Mouse (Mus musculus) mouse embryonic stem cell (cell line): ENCODE measurements around the gene Iah1.

Experiments
- in situ Hi-C, 2 experiments: fragments of 300-500 bp; cut with MboI; formaldehyde crosslinking; loops; 1 replicate in 1 of 2; 3 replicates in 1 of 2; pipeline ENCODE4 v1.14.3; 2019 to 2020; ENCODE audit warnings: low sequenced_read_pairs in 2 of 2, low pct_unique_long_range_greater_than_20kb in 1 of 2, mixed read lengths in 1 of 2; ENCODE audit not compliant: unreplicated experiment in 1 of 2

Gene Iah1

GRCm38 (mm10) chr12:21350113-21350876, 34.1 kb downstream of the Iah1 start:
- in situ Hi-C loops: no loop called here

- in situ Hi-C loops: no loop called here
These were observed 37.5 kb downstream of the Iah1 start for GRCm38 (mm10) chr12:21353681-21354080.

- in situ Hi-C loops: no loop called here
These were observed 46.5 kb downstream of the Iah1 start for GRCm38 (mm10) chr12:21362686-21363085.

GRCm38 (mm10) chr12:21363195-21363594, 47.0 kb downstream of the Iah1 start:
- in situ Hi-C loops: no loop called here

DNA sequence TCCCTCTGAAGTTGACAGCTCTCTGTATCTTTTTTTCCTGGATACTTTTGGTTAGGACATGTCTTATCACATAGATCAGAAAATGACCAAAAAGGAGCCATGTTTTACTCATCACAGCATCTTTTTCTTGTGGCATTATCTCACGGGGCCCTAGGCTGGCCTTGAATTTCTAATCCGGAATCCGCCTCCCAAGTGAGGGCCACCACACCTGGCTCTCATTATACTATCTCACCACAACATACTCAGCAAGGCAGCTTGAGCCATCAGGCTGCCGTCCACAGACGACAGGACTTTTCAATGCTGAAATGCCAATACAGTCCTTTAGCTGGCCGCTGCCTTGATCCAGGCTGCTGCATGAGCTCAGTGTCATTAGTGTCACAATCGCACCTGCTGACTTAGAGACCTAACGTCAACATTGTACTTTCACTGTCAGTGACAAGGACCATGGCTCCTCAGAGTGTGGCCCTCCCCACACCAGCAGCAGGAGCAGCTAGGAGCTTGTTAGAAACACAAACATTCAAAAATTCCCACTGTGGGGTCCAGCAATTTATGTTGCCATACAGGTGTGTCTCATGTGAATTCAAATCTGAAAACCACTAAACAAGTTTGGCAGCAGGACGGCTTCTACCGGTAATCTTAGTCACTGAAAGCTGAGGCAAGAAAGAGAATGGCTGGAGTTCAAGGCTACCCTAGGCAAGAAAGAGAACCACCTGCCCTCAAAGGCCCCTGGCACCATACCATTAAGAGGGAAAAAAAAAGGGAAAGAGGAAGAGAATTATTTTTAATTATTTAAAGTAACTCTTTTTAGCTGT, 48.6 kb downstream of the Iah1 start:
- in situ Hi-C loops: no loop called here

GRCm38 (mm10) chr12:21368376-21369086, 52.3 kb downstream of the Iah1 start:
- in situ Hi-C loops: no loop called here

DNA sequence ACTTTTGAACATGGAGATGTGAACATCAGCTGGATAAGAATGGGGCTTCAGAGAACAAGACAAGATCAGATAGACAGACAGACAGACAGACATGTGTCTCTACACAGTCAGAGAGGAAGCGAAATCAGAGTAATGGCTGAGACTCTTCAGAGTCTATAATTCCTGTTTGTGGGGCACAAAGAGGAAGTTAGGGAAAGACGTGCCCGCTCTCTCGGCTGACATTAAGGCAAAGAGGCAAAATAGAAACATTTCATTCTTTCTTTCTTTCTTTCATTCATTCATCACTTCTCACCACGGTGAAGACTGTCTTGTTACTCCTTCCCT, 52.9 kb downstream of the Iah1 start:
- in situ Hi-C loops: no loop called here

DNA sequence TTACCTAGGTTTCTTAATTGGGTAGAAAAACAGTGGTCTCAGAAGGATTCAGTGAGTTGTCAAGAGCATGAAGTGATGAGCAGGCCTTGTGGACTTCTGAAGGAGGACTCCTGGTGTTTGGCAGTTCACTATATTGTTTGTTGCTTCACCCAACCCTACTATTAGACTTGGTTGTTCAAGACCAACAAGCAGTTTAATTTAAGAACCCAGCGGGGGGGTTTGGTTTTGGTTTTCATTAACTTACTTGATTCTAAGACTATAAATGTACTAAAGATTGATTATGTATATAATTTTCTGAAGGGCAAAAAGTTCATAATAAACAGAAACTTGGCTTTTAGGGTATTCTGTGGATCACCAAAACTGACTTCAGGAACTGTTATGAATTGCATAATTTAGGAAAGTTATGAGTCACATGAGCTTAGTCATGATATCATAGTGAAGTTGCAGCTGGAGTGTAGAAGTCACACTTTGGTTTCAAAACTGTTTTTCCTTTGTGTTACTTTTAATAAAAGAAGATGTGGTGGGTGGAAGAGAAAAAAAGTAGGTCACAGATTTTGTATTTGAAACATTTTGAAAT, 53.9 kb downstream of the Iah1 start:
- in situ Hi-C loops: no loop called here

- in situ Hi-C loops: no loop called here
These were observed 57.1 kb downstream of the Iah1 start, which contains the start of gene Adam17 for GRCm38 (mm10) chr12:21373100-21373819. TSS of gene Adam17 (minus strand) at chr12:21373632.
